Mouse (Mus musculus) forebrain, postnatal 0 days (tissue): Measurements from ENCODE around the gene Cadm1. TPM values are rescaled to one million over a fixed set of nuclear protein-coding genes. Genes with fewer than 3 reads are reported as not detected.
A peak's percentile ranks its signal among the peaks of the same experiment; 100 is the strongest.

Source experiments
- ATAC-seq: fragments of 200-750 bp; cut with Nextera tagmentation; 2 replicates; pipeline ENCODE4 v1.8.0; 2017; ENCODE audit warnings: mild to moderate bottlenecking, moderate library complexity
- DNase-seq: peaks from one replicate; pipeline ENCODE4 v3.0.0-alpha.2; 2015
- H3K27ac ChIP-seq: fragments of 300-500 bp; sonication (generic); 2 replicates; pipeline ENCODE4 v1.5.1; 2014; ENCODE audit warnings: low read depth, mild to moderate bottlenecking, antibody characterized with exemption, low read length, moderate library complexity, mixed read lengths
- H3K27me3 ChIP-seq: fragments of 300-500 bp; sonication (generic); 2 replicates; pipeline ENCODE4 v1.6.1; 2014; ENCODE audit warnings: mild to moderate bottlenecking, low read length, mixed read lengths; ENCODE audit not compliant: insufficient read depth
- H3K36me3 ChIP-seq: fragments of 300-500 bp; sonication (generic); 2 replicates; pipeline ENCODE4 v1.6.1; 2014; ENCODE audit warnings: mild to moderate bottlenecking, moderate library complexity; ENCODE audit not compliant: insufficient read depth
- H3K4me1 ChIP-seq: fragments of 300-500 bp; sonication (generic); 2 replicates; pipeline ENCODE4 v1.6.1; 2014; ENCODE audit warnings: antibody characterized with exemption; ENCODE audit not compliant: insufficient read depth
- H3K4me2 ChIP-seq: fragments of 300-500 bp; sonication (generic); 2 replicates; pipeline ENCODE4 v1.6.1; 2014; ENCODE audit warnings: low read depth, mild to moderate bottlenecking, moderate library complexity
- H3K4me3 ChIP-seq: fragments of 300-500 bp; sonication (generic); 2 replicates; pipeline ENCODE4 v1.5.1; 2014; ENCODE audit warnings: low read depth, low read length, mixed read lengths
- H3K9ac ChIP-seq: fragments of 300-500 bp; sonication (generic); 2 replicates; pipeline ENCODE4 v1.6.1; 2014; ENCODE audit warnings: mild to moderate bottlenecking
- H3K9me3 ChIP-seq: fragments of 300-500 bp; sonication (generic); 2 replicates; pipeline ENCODE4 v1.6.1; 2016; ENCODE audit warnings: low read length
- CTCF ChIP-seq: sonication (generic); IDR thresholded peaks from 2 replicates; pipeline ENCODE4 v1.5.1; 2016; ENCODE audit warnings: antibody characterized with exemption, control low read depth, low read depth
- WGBS: fragments of 180-500 bp; shearing (Covaris S2); extraction: QIAGEN DNeasy Blood & Tissue Kit; methylation state at CpG from one replicate; pipeline ENCODE4 v1.1.7; 2014; 5-methylcytosine and 5-hydroxymethylcytosine counted together
- polyA plus RNA-seq: library from polyadenylated mRNA; unstranded; fragments of >200 nt; fragmentation: Nextera tagmentation; extraction: Ambion mirVana; gene quantifications from 2 replicates; pipeline ENCODE4 v1.2.1, GENCODE M21; 2015
- total RNA-seq: library from RNA; depleted of rRNA; stranded (reverse); fragments of >200 nt; gene quantifications from 2 replicates; pipeline ENCODE4 v1.2.3, GENCODE M21; 2014

Gene Cadm1
- total and polyA plus RNA-seq, 2 experiments from 2014 or later, result 289 to 381 TPM

DNA sequence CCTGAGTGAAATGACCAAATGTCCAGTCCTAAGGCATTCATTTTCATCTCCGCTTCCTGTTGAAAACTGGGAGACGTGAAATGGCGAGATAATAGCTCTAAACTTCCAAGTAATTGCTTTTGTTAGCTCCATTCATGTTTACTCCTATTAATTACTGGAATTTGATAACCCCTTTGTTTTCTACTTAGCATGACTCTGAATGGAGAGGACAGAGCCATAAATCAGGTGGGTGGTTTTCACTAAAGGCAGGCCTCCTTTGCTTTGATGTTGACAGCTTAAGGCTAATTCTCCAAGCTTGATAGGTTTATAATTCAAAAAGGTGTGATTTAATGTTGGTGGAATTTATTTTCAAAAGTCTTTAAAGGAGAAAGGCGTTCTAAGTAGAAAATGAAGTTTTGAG, 74.0 kb downstream of the Cadm1 start:
- Histone ChIP-seq H3K36me3 (no peaks in the 10 kb centered on the region), H3K9ac (no peak overlapping the region), H3K4me3 (no peak overlapping the region), H3K4me1 (peaks cover 8% of the 10 kb centered on the region; the same call in 1 of the 2 replicates), H3K27me3 (no peaks in the 10 kb centered on the region), H3K4me2 (no peak overlapping the region), H3K27ac (no peak overlapping the region), H3K9me3 (no peaks in the 10 kb centered on the region)
- WGBS, result 46% methylated on average over 4 of the region's 4 CpGs
- ATAC-seq (no peak), DNase-seq (no peak)
- TF ChIP-seq CTCF, result no peak

- peaks cover 24% of the 10 kb centered on the region for H3K4me1 ChIP-seq
- no peaks in the 10 kb centered on the region for H3K27me3 ChIP-seq
- ATAC-seq (peak; percentile 69), DNase-seq (peak; percentile 43)
- no peak for TF ChIP-seq CTCF
- H3K27ac ChIP-seq, result peak overlapping the region; percentile 64
- H3K9me3 ChIP-seq, result no peaks in the 10 kb centered on the region
- no peaks in the 10 kb centered on the region for H3K36me3 ChIP-seq
- H3K4me2 ChIP-seq, result no peak overlapping the region
- 62% methylated on average over 5 of the region's 5 CpGs for WGBS
- H3K4me3 ChIP-seq, result no peak overlapping the region
- H3K9ac ChIP-seq, result no peak overlapping the region
These were observed 75.7 kb downstream of the Cadm1 start for GRCm38 (mm10) chr9:47605628-47606027.

DNA sequence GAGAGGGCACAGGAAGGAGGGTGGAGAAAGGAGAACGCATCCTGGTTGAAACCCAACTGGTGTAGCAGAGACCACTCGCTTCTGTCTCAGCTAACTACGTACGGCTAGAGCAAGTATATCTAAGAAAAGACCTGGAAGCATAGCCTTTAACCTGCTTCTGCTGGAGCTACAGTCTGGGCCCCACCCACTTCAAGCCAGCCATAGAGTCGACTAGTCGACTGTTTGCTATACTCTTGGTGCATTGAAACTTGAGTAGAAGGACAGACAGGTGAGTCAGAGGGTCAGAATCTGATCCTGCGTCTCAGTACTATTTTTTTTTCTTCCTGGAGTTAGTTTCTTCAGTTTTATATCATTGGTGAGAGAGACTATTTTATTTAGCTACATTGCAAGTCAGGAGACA, 78.5 kb downstream of the Cadm1 start:
- no peak for TF ChIP-seq CTCF
- Histone ChIP-seq H3K9me3 (no peaks in the 10 kb centered on the region), H3K4me2 (no peak overlapping the region), H3K4me1 (peaks cover 24% of the 10 kb centered on the region), H3K9ac (no peak overlapping the region), H3K27me3 (no peaks in the 10 kb centered on the region), H3K36me3 (no peaks in the 10 kb centered on the region), H3K4me3 (no peak overlapping the region), H3K27ac (0 out of 2 replicates have a peak overlapping the region, but pooled peaks have one; percentile 37)
- no peak for ATAC-seq
- DNase-seq, result no peak
- 81% methylated on average over 7 of the region's 7 CpGs for WGBS

DNA sequence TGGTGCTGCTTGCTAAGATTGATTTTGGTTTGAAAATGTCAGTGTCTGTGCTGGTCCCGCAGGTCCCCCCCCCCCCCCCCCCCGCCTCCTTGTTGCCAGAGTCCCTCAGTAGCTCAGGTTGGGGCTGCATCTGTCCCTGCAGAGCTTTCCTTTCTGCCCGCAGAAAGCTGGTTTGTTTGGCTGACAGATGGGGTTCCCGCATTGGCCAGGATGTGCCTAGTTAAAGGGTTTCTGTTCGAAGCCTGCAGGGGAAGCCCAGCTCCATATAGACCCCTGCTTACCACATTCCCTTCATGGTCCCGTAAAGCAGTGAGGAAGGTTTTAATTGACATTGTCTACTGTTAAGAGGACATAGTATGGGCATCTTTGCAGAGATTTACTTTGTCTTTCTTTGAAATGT, 78.9 kb downstream of the Cadm1 start:
- no peak for DNase-seq
- WGBS, result 29% methylated on average over 6 of the region's 6 CpGs
- Histone ChIP-seq H3K9ac (no peak overlapping the region), H3K4me1 (peaks cover 24% of the 10 kb centered on the region), H3K27ac (0 out of 2 replicates have a peak overlapping the region, but pooled peaks have one; percentile 37), H3K4me2 (no peak overlapping the region), H3K4me3 (no peak overlapping the region), H3K36me3 (no peaks in the 10 kb centered on the region), H3K9me3 (no peaks in the 10 kb centered on the region), H3K27me3 (no peaks in the 10 kb centered on the region)
- no peak for ATAC-seq
- no peak for TF ChIP-seq CTCF

GRCm38 (mm10) chr9:47609443-47609842, 79.5 kb downstream of the Cadm1 start:
- Histone ChIP-seq H3K9me3 (no peaks in the 10 kb centered on the region), H3K4me1 (peaks cover 24% of the 10 kb centered on the region), H3K9ac (no peak overlapping the region), H3K27ac (peak overlapping the region; percentile 36), H3K27me3 (no peaks in the 10 kb centered on the region), H3K4me2 (no peak overlapping the region), H3K4me3 (no peak overlapping the region), H3K36me3 (no peaks in the 10 kb centered on the region)
- 0 out of 2 replicates have a peak, but pooled peaks have one; percentile 30 for ATAC-seq
- no peak for TF ChIP-seq CTCF
- 28% methylated on average over 4 of the region's 4 CpGs for WGBS
- peak; percentile 29 for DNase-seq

DNA sequence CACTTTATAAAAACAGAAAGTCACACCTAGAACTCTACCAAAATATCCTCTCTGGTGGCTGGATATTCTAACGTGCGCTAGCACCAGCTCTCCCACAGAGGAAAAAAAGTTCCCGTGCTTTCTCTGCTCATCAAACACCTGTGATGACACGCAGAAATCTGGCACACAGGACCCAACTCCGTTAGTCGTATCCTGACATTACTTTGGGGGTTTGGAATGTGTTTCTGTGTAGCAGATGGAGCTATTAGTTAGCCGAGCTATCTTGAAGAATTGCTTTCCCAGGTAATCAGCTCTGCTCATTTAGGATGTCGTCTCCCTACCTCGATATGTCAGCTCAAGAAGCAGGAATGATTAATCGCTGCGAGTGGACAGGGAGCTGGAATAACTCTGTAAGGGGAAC, 80.3 kb downstream of the Cadm1 start:
- H3K9me3 ChIP-seq, result no peaks in the 10 kb centered on the region
- TF ChIP-seq CTCF, result no peak
- no peak for DNase-seq

GRCm38 (mm10) chr9:47612894-47613412, 83.0 kb downstream of the Cadm1 start:
- no peak overlapping the region for H3K9ac ChIP-seq
- ATAC-seq (peak; percentile 43; the same call in 1 of the 2 replicates), DNase-seq (peak; percentile 54)
- no peaks in the 10 kb centered on the region for H3K9me3 ChIP-seq
- H3K4me3 ChIP-seq, result no peak overlapping the region
- no peak overlapping the region for H3K4me2 ChIP-seq
- WGBS, result 57% methylated on average over 13 of the region's 13 CpGs
- peaks cover 22% of the 10 kb centered on the region for H3K4me1 ChIP-seq
- H3K27ac ChIP-seq, result no peak overlapping the region
- TF ChIP-seq CTCF, result no peak
- H3K36me3 ChIP-seq, result no peaks in the 10 kb centered on the region
- H3K27me3 ChIP-seq, result no peaks in the 10 kb centered on the region

More for the DNA sequence above, 80.3 kb downstream of the Cadm1 start:
- Histone ChIP-seq H3K27me3 (no peaks in the 10 kb centered on the region), H3K4me2 (no peak overlapping the region), H3K27ac (no peak overlapping the region), H3K9ac (no peak overlapping the region), H3K4me1 (peaks cover 24% of the 10 kb centered on the region), H3K36me3 (no peaks in the 10 kb centered on the region), H3K4me3 (no peak overlapping the region)
- 58% methylated on average over 11 of the region's 11 CpGs for WGBS
- no peak for ATAC-seq
